Mouse (Mus musculus): ENCODE data around the gene Srsf1. TPM values are rescaled to one million over a fixed set of nuclear protein-coding genes. Genes with fewer than 3 reads are reported as not detected.

Gene Srsf1
- total RNA-seq, 2 experiments from 2014 or later: 156 to 160 TPM

DNA sequence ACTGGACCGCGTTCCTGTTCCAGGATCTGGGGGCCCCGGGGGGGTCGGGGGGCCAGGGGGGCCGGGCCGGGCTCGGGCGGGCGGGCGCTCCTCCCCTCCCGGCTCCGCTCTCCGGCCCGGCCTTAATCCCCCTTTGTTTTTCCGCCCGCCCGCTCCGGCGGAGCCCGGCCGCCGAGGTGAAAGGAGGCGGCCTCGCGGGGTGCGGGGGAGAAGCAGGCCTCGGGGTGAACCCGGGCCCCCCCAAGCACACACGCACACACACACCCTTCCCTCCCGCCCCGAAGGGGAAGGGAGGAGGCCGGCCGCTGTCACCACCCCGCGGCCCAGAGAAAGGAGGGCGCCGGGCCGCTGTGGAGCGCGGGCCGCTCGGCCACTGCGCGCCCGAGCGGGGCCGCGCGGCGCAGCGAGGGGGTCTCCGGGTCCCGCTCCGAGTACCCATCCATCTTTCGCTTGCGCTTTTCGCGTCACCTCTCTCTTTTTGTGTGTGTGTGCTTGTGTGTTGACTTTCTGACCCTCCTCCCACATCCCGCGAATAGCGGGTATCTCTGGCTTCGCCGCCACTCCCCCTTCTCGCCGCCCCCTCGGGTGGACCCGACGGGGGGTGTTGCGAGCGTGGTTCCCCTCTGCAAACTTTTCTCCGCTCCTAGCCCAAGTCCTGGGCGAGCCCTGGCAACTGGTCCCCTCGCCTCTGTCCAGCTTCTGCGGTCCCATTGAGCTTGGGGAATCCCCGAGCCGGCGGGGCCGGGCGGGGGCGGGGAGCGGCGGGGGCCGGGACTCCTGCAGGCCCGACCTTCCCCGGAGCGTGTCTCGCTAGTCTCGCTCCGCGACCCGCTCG is 21.5 kb downstream of the Srsf1 start:
- intact Hi-C loops (cut with DNase I): loop anchor here (2.0 kb wide), 1 partner anchor 94 kb away; no protein-coding TSS in a partner anchor
- peak; percentile 84 to 86 for DNase-seq

DNA sequence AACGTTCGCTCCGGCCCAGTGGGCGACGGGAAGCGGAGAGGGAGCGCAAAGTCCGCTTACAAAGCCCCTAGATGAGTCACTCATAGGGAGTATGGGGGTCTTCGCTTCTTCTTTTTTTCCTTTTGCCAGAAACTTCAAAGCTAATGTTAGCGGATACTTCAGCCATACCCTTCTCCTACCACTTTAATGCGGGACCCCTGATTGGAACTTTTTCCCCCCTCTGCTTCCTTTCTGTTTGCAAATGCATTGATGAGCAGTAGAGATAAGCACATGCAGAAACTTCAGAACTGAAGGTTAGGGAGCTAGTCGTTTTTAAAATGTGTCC is 22.0 kb downstream of the Srsf1 start:
- DNase-seq: no peak
- intact Hi-C loops (cut with DNase I): loop anchor here (2.0 kb wide), 1 partner anchor 94 kb away; no protein-coding TSS in a partner anchor

DNA sequence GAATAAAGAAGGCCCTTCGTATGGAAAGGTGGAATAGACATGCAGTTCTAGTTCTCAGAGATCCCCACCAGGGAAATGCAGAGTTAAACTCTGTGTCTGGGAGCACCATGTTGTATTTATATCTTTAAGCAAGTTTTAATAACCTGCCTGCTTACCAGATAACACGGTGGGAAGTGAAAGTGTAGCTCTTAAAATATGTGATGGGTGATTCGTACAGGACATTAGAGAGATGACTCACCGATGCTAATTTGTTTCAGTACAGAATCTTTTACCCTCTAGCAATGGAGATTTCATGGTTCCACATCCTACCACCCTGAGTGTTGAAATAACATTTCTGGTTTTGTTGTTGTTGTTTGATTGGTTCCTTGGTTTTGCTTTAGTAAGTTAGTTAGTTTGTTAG is 23.2 kb downstream of the Srsf1 start:
- no peak for DNase-seq
- intact Hi-C loops (cut with DNase I): loop anchor here (2.0 kb wide), 1 partner anchor 14 kb away; no protein-coding TSS in a partner anchor

DNA sequence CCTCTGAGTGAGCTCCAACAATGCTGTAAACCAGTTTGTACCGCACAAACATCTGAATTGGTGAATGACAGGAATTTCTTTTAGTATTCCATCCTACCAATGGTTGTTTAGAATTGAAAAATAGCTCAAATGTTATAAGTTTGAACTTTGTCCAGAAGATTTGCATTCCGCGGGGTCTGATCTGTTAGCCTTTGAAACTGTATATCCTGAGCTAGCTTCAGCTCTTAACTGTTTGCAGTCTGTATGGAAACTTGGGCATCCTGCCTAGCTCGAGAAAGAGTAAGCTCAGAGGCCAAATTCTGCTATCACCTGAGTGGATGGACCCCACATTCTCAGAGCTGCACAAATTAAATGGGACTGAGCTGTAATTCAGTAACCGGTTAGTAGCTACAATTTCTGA is 23.9 kb downstream of the Srsf1 start:
- intact Hi-C loops (cut with DNase I): loop anchor here (2.0 kb wide), 1 partner anchor 14 kb away; no protein-coding TSS in a partner anchor
- DNase-seq: no peak

DNA sequence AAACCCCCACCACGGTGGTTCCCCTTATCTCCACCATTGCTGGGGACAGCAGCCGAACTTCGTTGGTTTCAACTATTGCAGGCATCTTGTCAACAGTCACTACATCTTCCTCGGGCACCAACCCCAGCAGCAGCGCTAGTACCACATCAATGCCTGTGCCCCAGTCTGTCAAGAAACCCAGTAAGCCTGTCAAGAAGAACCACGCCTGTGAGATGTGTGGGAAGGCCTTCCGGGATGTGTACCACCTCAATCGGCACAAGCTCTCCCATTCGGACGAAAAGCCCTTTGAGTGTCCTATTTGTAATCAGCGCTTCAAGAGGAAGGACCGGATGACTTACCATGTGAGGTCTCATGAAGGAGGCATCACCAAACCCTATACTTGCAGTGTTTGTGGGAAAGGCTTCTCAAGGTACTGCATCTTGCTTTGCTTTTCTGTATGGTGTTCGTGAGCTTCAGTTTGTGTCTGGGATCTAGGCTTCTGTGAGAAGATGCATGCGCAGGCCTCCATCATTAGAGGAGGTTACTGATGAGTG is 26.2 kb downstream of the Srsf1 start:
- no peak for DNase-seq
- intact Hi-C loops (cut with DNase I): loop anchor here (1.0 kb wide), 1 partner anchor 24 kb away; no protein-coding TSS in a partner anchor

DNA sequence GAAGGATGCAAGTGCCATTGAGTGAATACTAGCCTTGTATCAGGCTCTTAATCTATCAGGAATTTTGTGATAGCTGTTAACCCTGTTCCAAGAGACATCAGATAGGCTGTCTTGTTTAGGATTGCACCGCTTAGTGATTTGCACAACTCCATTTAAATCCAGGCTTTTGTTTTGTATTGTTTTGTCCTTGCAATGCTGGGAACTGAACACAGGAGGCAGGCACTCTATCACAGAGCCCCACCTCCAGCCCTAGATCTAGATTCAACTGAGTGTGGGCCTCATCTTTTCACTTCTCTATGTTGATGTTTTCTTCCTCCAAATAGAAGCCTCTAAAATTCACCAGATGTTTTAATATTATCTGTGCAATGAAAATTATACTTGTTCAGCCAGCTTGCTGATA is 28.5 kb downstream of the Srsf1 start:
- intact Hi-C loops (cut with DNase I): no loop called here
- no peak for DNase-seq

DNA sequence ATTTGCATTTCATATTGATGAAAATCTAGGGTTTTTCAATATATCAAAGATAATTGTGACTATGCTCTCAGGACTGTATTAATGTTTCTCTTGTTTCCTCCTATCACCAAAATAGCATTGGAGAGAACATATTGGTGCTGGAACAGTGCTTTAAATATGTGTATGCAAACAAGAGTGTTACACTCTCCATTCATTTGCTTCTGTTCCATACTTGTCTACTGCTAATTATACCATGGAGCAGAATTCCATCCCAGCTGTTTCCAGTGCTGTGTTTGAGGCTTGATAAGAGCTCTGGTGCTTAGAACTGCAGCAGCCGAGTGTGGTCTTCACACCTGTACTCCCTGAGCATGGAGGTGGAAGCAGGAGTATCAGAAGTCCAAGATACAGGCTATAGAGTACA is 29.2 kb downstream of the Srsf1 start:
- DNase-seq: no peak
- intact Hi-C loops (cut with DNase I): no loop called here

DNA sequence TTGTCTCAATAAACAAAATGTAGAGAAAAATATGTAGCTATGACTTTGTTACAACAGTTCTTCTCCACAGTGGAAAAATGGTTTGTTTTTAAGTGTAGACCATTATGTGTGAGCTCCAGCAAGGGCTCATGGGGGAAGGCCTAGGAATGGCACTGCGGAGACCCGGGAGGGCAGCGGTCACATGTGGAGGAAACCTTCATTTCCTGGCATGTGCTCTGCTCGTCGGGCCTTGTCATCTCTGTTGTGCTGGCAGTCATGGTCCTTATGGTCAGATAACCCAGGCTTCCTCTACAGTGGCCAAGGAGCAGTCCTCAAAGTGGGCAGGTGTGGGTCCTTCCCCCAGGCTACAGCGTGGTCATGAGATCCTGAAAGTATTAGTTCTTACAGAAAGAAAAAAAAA is 36.5 kb downstream of the Srsf1 start:
- no peak for DNase-seq
- intact Hi-C loops (cut with DNase I): loop anchor here (2.0 kb wide), 1 partner anchor 13 kb away; no protein-coding TSS in a partner anchor

DNA sequence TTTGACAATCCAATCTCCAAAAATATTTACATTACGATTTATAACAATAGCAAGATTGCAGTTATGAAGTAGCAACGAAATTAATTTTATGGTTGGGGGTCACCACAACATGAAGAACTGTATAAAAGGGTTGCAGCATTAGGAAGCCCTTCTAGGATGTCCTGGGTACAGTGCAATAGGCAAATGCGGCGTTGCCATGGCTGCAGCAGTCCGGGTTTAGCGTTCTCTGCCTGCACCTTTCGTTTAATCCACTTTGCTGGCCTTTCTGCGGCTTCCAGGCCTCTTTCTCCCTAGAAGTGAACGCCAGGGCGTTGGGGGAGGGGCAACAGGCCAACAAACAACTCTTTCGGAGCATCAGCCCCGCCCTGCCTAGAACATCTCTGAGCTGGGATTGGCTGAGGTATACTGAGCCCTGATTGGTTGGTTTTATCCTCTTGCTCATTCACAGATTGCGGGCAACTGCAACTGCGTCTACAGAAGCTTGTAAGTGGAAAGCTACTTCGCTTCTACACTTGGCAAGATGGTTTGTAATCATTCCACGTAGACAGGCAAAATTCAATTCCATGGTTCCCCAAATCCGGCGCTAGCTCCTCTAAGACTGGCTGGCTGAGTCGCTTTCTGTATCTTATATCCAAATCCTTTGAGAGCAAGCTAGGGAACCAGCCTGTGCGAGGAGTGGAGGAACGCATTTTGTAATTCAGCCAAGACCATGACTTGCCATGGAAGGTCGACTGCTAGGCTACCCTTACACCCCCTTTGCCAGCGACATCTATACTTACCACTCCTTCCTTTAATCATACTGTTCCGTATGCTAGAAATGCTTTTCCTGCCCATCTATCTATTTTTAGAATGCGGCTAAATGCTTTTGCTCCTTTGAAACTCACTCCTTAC is 39.8 kb downstream of the Srsf1 start:
- intact Hi-C loops (cut with DNase I): no loop called here
- DNase-seq: peak; percentile 94 to 95

DNA sequence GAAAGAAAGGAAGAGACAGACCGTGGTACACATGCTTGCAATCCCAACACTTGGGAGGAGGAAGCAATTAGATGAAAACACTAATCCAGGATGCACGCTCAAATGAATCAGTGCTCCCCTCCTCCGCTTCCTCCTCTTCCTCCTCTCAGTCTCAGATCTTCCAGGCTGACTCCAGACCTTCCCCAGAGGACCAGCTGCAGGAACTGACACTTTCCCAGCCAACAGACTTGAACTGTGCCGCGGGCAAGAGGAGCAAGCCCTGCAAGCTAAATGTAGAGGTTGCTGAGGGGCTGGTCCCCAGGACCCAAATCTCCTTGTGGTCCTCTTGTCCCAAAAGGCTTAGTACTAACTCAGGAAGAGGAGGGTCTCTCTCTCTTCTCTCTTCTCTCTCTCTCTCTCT is 42.0 kb downstream of the Srsf1 start:
- intact Hi-C loops (cut with DNase I): no loop called here
- DNase-seq: no peak

DNA sequence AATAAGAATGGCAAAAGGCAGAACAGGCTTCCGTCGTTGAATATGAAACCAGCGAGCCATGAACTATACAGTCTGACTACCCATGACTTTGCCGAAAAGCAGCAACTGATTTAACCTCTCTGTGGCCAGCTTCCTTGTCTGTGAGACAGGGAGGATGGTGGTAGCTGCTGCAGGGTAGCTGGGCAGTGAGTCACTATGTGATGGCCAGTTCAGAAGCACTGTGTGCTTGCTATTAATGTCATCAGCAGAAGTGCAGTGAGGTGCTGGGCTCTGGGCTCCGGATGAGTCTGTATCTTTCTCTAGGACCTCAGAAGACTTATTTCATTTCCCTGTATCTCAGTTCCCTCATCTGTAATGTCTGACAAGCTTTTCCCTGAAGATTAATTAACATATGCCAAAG is 43.1 kb downstream of the Srsf1 start:
- intact Hi-C loops (cut with DNase I): no loop called here
- no peak for DNase-seq

DNA sequence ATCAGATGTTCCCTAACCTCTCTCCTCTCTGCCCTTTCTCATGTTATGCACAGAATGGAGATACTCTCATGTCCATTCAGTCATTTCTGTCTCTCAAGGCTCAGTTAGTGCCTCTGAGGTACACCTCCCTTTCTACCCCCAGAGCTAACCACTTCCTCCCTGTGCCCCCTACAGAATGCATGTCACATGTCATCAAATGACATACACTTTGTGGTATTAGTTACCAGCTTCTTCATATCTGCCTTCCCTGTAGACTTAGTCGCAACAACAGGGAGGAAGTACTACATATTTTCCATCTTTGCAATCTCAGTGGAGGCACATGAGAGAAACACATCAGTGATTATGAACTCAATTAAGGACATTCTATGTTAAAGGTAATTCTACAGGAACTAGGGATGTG is 44.8 kb downstream of the Srsf1 start:
- no peak for DNase-seq
- intact Hi-C loops (cut with DNase I): no loop called here

DNA sequence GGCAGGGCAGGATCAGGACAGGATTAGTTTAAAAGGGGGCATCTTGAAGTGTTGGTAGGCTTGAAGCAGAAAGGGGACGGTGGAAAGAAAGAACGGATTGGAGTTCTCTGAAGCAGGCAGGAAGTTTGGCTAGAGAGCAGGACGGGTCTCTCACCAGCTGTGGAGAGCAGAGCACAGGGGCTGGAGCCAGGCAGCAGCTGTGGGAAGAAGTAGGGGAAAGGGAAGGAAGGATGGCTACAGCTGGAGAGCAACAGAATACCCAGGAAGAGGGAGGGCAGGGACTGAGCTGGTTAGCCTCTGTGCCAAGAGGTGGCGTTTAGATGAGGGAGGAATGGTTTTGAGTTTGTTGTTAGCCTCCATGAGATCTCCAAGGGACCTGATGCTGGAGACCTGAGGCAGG is 50.0 kb downstream of the Srsf1 start:
- peak; percentile 68 to 76 for DNase-seq
- intact Hi-C loops (cut with DNase I): loop anchor here (1.0 to 5.0 kb wide), 2 partner anchors 24 to 65 kb away; no protein-coding TSS in a partner anchor

DNA sequence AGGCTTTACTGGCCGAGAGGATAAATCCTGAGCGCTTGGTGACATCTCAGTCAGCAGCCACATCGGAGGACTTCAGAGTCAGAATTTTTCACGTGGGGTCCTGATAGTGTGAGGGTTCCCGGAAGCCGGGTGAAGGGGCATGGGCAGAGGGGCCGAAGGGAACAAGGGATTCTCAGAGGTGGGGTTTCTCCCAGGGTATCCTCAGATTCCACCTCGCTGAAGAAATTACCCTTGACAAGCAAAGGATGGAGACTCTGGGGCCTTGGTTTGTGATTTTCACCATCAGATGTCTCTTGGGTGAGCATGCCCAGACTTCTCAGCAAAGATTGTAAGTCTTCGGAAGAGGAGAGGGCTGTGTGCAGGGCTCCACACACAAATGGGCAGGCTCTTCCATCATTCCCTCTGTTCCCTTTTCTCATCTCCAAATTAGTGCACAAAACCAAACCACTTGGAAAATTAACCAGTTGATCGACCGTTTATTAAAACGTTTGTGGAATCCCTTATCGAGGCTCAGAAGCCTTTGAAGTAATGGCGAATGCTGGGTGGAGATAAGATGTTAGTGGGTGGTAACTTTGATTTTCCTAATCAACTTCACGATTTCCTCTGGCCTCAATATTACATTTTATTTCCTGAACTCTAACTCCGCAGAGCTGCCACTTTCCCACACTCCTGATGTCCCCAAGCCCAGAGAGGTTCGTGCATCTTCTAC is 51.0 kb downstream of the Srsf1 start, which contains the start of gene Cuedc1:
Cuedc1 (plus strand) TSS at position 38 of the 709 bp plus-strand sequence.
- intact Hi-C loops (cut with DNase I): loop anchor here (5.0 kb wide), 1 partner anchor 64 kb away; no protein-coding TSS in a partner anchor
- peak in 1 of 2 experiments; percentile 21 for DNase-seq

DNA sequence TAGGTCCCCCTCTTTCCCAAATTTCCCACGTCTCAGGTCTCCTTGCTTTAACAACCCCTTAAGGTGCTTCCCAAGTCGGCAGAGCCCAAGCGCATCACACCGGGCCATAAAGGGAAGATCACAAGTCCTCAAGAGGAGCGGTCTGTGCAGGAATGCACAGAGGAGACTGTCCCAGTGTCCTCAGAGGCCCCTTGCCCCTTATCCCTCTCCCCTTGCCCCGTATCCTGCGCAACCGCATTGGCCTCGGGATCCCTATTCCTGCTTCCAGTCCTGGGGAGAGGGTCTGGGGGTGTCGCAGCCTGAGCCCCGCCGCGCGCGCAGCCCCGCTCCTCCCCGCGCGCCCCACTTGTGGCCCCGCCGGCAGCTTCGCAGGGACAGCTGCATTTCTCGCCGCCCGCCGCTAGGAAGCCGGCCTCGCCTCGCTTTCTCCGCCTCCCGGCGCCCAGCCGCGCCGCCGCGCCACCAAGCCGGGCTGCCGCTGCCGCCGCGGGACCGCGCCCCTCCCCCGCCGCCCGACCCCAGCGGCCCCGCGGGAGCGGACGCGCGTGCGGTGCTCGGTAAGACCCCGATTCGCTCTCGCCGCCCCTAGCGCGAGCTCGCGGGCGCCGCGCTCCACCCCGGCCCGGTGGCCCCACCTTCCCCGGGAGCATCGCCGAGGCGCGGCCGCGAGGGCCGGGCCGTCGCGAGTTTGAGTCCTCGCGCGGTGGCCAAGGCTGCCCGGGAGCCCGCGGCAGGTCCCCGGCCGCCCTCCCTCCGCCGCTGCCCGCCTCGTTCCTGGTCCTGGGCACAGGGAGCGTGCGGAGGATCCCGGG is 51.8 kb downstream of the Srsf1 start:
- intact Hi-C loops (cut with DNase I): loop anchor here (5.0 kb wide), 1 partner anchor 63 kb away; no protein-coding TSS in a partner anchor

DNA sequence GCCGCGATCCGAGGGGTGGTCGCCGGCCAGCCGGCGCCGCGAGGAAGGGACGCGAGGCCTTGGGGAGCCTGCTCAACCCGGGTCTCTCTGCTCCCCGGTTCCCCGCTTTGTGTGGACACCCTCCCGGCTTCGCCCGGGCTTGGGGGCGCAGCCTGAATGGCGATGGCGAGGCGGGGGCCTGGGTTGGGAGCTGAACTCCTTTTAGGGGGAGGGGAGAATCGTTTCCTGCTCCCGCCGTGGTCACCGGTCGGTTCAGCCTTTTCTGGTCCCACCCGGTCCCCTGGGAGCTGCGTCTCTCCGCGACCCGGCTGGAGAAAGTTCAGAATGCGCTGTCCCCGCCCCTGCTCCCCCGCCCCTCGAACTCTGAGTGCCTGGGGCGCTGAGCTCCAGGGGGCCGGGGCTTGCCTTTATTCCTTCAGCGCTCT is 52.4 kb downstream of the Srsf1 start:
- intact Hi-C loops (cut with DNase I): loop anchor here (5.0 kb wide), 1 partner anchor 63 kb away; no protein-coding TSS in a partner anchor

More for the DNA sequence above, 51.8 kb downstream of the Srsf1 start:
- peak; percentile 86 to 89 for DNase-seq

DNA sequence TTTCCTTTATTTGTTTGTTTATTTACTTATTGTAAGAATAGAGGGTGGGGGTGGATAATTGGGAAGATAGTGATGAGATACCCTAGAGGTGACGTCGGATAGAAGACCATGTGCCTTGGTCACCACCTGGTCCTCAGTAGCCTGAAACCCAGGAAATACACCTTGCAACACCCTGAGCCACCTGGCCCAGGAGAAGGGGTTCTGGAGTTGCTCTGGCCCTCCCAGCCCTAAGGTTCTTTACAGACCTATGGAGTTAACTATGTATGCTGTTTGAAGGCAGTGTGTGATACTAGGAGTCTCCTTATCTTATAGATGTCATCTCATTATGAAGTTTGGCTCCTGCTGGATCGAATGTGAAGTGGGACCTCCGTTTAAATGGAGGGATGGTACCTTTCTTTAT is 53.0 kb downstream of the Srsf1 start:
- intact Hi-C loops (cut with DNase I): no loop called here
- DNase-seq: no peak

More for the DNA sequence above, 52.4 kb downstream of the Srsf1 start:
- peak; percentile 91 to 93 for DNase-seq
